Mouse (Mus musculus) limb, embryonic 13.5 days (tissue): ENCODE results near the gene Cmtm6. TPM values are rescaled to one million over a fixed set of nuclear protein-coding genes. Genes with fewer than 3 reads are reported as not detected.
"Not testable (repeated sequence)": the region's sequence is repeated elsewhere in the genome, so short reads cannot be mapped to it uniquely, and the experiment has no call there.

Experiments
- ATAC-seq: fragments of 200-750 bp; cut with Nextera tagmentation; 2 replicates; pipeline ENCODE4 v1.8.0; 2017; ENCODE audit warnings: low read depth, moderate number of reproducible peaks, moderate TSS enrichment; ENCODE audit not compliant: low FRiP score
- H3K27ac ChIP-seq: fragments of 300-500 bp; sonication (generic); 2 replicates; pipeline ENCODE4 v1.5.1; 2015; ENCODE audit warnings: inconsistent platforms, mild to moderate bottlenecking, moderate library complexity
- H3K27me3 ChIP-seq: fragments of 300-500 bp; sonication (generic); 2 replicates; pipeline ENCODE4 v1.6.1; 2015; ENCODE audit warnings: mild to moderate bottlenecking, inconsistent platforms
- H3K36me3 ChIP-seq: fragments of 300-500 bp; sonication (generic); 2 replicates; pipeline ENCODE4 v1.6.1; 2015; ENCODE audit warnings: inconsistent platforms, mild to moderate bottlenecking, moderate library complexity
- H3K4me1 ChIP-seq: fragments of 300-500 bp; sonication (generic); 2 replicates; pipeline ENCODE4 v1.6.1; 2015; ENCODE audit warnings: inconsistent platforms
- H3K4me2 ChIP-seq: fragments of 300-500 bp; sonication (generic); replicated peaks from 2 replicates; pipeline ENCODE4 v1.6.1; 2015; ENCODE audit warnings: inconsistent platforms, mild to moderate bottlenecking, moderate library complexity
- H3K4me3 ChIP-seq: fragments of 300-500 bp; sonication (generic); 2 replicates; pipeline ENCODE4 v1.5.1; 2015; ENCODE audit warnings: moderate library complexity, mild to moderate bottlenecking, inconsistent platforms
- H3K9ac ChIP-seq: fragments of 300-500 bp; sonication (generic); 2 replicates; pipeline ENCODE4 v1.6.1; 2015; ENCODE audit warnings: mild to moderate bottlenecking, inconsistent platforms
- H3K9me3 ChIP-seq: fragments of 300-500 bp; sonication (generic); 2 replicates; pipeline ENCODE4 v1.6.1; 2016; ENCODE audit warnings: inconsistent platforms
- WGBS: fragments of 180-500 bp; shearing (Covaris S2); methylation state at CpG from one replicate; pipeline ENCODE4 v1.1.7; 2015; 5-methylcytosine and 5-hydroxymethylcytosine counted together
- polyA plus RNA-seq: library from polyadenylated mRNA; unstranded; fragments of >200 nt; fragmentation: Nextera tagmentation; extraction: Ambion mirVana; gene quantifications from 2 replicates; pipeline ENCODE4 v1.2.1, GENCODE M21; 2015

Cmtm6 gene
- polyA plus RNA-seq, 1 experiment from 2014 or later, result 32.0 TPM

- ATAC-seq, result no peak
- Histone ChIP-seq H3K36me3 (peaks cover 40% of the 10 kb centered on the region), H3K4me2 (no peak overlapping the region), H3K4me1 (no peaks in the 10 kb centered on the region), H3K4me3 (no peak overlapping the region), H3K27ac (no peak overlapping the region), H3K27me3 (no peaks in the 10 kb centered on the region), H3K9ac (no peak overlapping the region), H3K9me3 (no peaks in the 10 kb centered on the region)
- 94% methylated on average over 16 of the region's 16 CpGs for WGBS
Observed at GRCm38 (mm10) chr9:114699882-114700665, 30.8 kb upstream of the Cmtm6 start.

GRCm38 (mm10) chr9:114701031-114701430, 29.9 kb upstream of the Cmtm6 start:
- Histone ChIP-seq H3K4me3 (no peak overlapping the region), H3K9me3 (no peaks in the 10 kb centered on the region), H3K27ac (no peak overlapping the region), H3K4me1 (no peaks in the 10 kb centered on the region), H3K4me2 (no peak overlapping the region), H3K9ac (no peak overlapping the region), H3K27me3 (no peaks in the 10 kb centered on the region), H3K36me3 (peaks cover 47% of the 10 kb centered on the region)
- no peak for ATAC-seq
- 89% methylated on average over 2 of the region's 2 CpGs for WGBS

- H3K9me3 ChIP-seq, result no peaks in the 10 kb centered on the region
- ATAC-seq, result no peak
Observed at GRCm38 (mm10) chr9:114701921-114702320, 29.0 kb upstream of the Cmtm6 start.

DNA sequence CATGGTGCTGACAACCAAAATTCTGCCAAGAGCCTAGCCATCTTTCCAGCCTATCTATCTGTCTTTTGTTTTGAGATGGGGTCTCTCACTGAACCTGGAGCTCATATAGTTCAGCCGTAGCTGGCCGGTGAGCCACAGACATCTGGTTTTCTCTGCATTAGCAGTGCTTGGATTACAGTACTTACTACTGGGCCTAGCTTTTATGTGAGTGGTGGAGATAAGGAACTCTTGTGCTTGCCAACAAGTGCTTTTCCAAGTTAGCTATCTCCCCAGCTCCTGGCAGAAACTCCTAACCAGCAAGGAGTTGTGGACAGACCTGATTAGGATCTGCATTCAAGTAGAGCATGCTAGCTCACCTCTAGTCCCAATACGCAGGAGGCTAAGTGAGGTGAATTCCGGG, 23.1 kb upstream of the Cmtm6 start:
- Histone ChIP-seq H3K9me3 (no peaks in the 10 kb centered on the region), H3K4me3 (no peak overlapping the region), H3K9ac (no peak overlapping the region), H3K27ac (no peak overlapping the region), H3K27me3 (no peaks in the 10 kb centered on the region), H3K36me3 (peaks cover 69% of the 10 kb centered on the region), H3K4me1 (no peaks in the 10 kb centered on the region), H3K4me2 (no peak overlapping the region)
- no peak for ATAC-seq
- WGBS, result 98% methylated on average over 4 of the region's 4 CpGs

More at GRCm38 (mm10) chr9:114701921-114702320, 29.0 kb upstream of the Cmtm6 start:
- Histone ChIP-seq H3K36me3 (peaks cover 55% of the 10 kb centered on the region), H3K4me2 (no peak overlapping the region), H3K27me3 (no peaks in the 10 kb centered on the region), H3K4me3 (no peak overlapping the region), H3K9ac (no peak overlapping the region), H3K4me1 (no peaks in the 10 kb centered on the region), H3K27ac (no peak overlapping the region)
- 88% methylated on average over 4 of the region's 4 CpGs for WGBS

GRCm38 (mm10) chr9:114710345-114710744, 20.6 kb upstream of the Cmtm6 start:
- H3K4me2 ChIP-seq, result no peak overlapping the region
- H3K9ac ChIP-seq, result no peak overlapping the region
- H3K27ac ChIP-seq, result no peak overlapping the region
- no peaks in the 10 kb centered on the region for H3K9me3 ChIP-seq
- H3K4me3 ChIP-seq, result no peak overlapping the region
- peaks cover 82% of the 10 kb centered on the region for H3K36me3 ChIP-seq
- WGBS, result 78% methylated on average over 7 of the region's 7 CpGs
- no peaks in the 10 kb centered on the region for H3K27me3 ChIP-seq
- no peak for ATAC-seq
- H3K4me1 ChIP-seq, result no peaks in the 10 kb centered on the region

DNA sequence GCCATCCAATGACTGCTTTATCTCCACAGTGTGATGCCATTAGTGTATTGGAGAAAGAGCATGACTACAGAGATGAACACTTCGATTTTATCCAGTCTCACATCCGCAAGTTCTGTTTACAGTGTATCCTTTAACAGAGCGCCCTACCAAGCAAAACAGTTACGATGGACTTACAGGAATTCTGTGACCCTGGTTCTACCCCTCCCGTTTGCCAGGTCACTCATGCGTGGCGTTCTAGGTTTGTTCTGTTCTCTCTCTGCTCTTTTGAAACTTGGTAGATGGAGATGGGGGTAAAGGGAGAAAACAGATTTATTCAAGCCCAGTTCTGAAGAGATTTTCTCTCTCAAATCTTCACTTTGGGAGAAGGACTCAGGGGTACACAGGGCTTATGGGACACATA, 17.4 kb upstream of the Cmtm6 start:
- no peak for ATAC-seq
- WGBS, result 90% methylated on average over 7 of the region's 7 CpGs
- no peak overlapping the region for H3K4me3 ChIP-seq

DNA sequence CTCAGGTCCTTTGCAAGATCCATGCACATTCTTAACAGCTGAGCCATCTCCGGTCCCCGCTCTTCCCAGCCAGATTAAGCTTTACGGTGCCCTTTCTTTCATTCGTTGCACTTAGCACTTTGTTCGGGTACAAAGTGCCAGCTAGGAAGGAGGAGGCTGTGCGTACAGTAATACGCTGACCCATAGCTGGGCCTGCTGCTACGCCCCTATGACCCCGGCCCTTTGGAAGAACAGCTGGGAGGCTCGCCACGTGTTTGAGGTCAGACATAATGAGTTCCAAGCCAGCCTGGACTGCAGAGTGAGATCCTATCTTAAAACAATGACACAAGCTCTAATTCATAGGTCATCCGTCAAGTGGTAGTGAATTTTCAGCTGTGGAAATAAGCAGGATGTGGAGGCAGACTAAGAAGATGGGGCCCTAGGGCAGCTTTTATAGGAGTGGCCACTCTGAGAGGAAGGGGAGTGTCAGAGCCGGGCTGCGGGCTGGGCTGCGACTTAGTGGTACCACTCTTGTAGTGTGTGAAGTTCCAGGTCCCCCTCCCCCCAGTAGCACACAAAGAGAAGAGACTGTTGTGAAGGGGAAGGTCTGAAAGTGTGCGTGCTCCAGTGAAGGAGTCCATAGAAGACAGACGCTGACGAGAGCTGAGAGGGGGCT, 14.1 kb upstream of the Cmtm6 start:
- H3K27me3 ChIP-seq, result no peaks in the 10 kb centered on the region
- H3K4me2 ChIP-seq, result no peak overlapping the region
- no peaks in the 10 kb centered on the region for H3K9me3 ChIP-seq
- no peaks in the 10 kb centered on the region for H3K4me1 ChIP-seq
- H3K36me3 ChIP-seq, result peaks cover 98% of the 10 kb centered on the region
- no peak overlapping the region for H3K27ac ChIP-seq
- 76% methylated on average over 18 of the region's 18 CpGs for WGBS
- H3K4me3 ChIP-seq, result no peak overlapping the region
- H3K9ac ChIP-seq, result no peak overlapping the region
- ATAC-seq, result no peak

More for the DNA sequence above, 17.4 kb upstream of the Cmtm6 start:
- Histone ChIP-seq H3K36me3 (peaks cover 83% of the 10 kb centered on the region), H3K4me2 (no peak overlapping the region), H3K27me3 (no peaks in the 10 kb centered on the region), H3K9ac (no peak overlapping the region), H3K27ac (no peak overlapping the region), H3K9me3 (no peaks in the 10 kb centered on the region), H3K4me1 (no peaks in the 10 kb centered on the region)

DNA sequence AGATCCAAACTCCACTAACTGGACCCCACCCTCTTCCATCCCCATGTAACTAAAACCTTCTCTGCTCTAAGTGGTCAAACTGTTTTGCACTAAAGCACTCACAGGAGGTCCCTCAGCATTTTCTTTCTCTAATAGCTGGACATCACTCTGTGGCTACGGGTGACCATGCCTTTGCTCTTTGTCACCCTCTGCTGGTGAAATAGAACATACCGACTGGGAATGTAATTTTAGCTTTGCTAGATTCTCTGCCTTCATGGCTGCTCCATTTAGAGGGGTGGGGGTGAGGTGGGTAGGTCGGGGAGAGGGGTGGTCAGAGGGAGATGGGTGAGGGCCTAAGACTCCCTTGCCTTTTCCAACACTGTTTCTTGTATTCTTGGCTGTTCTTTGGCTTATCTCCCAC, 3.6 kb upstream of the Cmtm6 start:
- H3K4me2 ChIP-seq, result no peak overlapping the region
- H3K27ac ChIP-seq, result no peak overlapping the region
- no peak for ATAC-seq
- no peaks in the 10 kb centered on the region for H3K9me3 ChIP-seq
- peaks cover 31% of the 10 kb centered on the region for H3K36me3 ChIP-seq
- WGBS, result 10% methylated on average over 3 of the region's 3 CpGs
- H3K9ac ChIP-seq, result no peak overlapping the region
- H3K27me3 ChIP-seq, result no peaks in the 10 kb centered on the region
- H3K4me1 ChIP-seq, result peaks cover 7% of the 10 kb centered on the region
- H3K4me3 ChIP-seq, result no peak overlapping the region

- H3K9me3 ChIP-seq, H3K4me2 ChIP-seq, H3K27me3 ChIP-seq, H3K27ac ChIP-seq, ATAC-seq, H3K9ac ChIP-seq, H3K4me3 ChIP-seq: not testable (repeated sequence)
- peaks cover 16% of the 10 kb centered on the region for H3K4me1 ChIP-seq
- 42% methylated on average over 2 of the region's 2 CpGs for WGBS
- H3K36me3 ChIP-seq, result peaks cover 20% of the 10 kb centered on the region
Observed at GRCm38 (mm10) chr9:114728432-114728831, 2.5 kb upstream of the Cmtm6 start.

DNA sequence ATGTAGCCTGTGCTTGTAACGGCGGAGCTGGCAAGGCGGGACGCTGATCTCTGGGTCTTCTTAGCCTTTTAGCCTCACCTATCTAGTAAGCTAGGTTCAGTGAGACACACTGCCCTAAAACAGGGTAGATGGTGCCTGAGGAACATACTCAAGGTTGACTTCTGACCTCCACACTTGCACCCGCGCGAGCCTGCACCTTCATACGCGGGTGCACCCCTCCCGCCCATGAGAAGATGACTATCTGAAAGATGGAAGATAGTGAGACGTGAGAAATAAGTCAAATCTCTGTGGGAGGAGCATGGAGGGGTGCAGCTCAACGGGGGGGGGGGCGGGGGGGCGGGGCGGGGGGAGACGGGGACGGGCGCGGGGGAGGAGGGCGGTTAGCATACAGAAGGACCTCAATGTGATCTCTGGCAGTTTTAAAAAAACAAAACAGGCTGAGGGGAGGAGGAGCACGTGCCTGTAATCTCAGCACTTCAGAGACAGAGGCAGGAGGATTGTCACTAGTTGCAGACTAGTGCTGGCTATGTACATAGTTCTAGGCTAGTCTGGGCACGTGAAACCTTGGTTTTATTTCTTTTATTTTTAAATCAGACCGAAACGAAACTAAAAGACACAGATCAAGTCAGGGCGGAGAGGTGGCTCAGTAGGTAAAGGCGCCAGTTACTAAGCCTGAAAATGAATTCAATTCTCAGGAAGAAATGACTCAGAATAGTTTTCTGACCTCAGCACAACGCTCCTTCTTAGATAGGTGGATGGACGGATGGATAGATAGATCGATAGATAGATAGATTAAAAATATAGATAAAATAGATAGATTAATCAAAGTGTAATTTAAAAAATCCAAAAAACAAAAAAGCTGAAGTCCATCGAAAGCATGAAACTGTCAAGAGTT, 758 bp upstream of the Cmtm6 start:
- H3K4me1 ChIP-seq, result peaks cover 17% of the 10 kb centered on the region
- H3K36me3 ChIP-seq, result peaks cover 4% of the 10 kb centered on the region
- no peak for ATAC-seq
- 37% methylated on average over 27 of the region's 30 CpGs for WGBS
- no peaks in the 10 kb centered on the region for H3K27me3 ChIP-seq
- H3K4me3 ChIP-seq, result peak overlapping the region; percentile 83
- no peak overlapping the region for H3K27ac ChIP-seq
- no peaks in the 10 kb centered on the region for H3K9me3 ChIP-seq
- H3K4me2 ChIP-seq, result peak overlapping the region; percentile 64
- H3K9ac ChIP-seq, result no peak overlapping the region

DNA sequence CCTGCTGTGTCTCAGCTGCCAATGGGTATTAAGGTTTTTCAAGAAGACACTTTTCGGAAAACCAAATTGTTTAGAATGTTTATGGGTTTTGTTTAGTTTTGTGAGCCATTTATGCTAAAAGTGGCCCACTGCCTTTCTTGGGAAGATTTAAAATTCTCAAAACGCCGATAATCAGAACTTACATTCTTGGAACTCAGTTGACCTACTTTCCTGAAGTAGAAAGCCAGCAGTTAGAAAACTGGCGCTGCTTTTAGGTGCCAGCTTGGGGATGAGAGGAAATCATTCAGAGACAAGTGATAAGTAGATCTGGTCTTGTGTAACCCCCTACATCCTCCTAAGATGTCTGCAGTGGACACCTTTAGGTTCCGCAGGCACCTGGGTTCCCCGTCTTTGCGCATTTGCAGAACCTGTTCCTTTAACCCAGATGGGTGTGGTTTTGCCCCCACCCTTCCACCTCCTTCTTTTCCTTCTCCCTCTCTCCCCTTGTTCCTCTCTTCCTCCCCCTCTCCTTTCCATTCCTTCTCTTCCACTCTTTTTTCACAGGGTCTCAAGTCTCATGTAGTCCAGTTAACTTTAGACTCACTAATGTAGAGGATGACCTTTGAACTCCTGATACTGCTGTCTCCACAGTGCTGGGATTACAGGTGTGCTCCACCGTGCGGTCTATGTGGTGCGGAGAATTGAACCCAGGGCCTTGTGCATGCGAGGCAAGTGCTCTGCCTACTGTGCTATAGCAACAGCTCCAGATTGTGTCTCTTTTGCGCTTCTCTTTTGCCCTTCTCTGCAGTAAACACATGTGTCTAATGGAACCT, 1.2 kb downstream of the Cmtm6 start:
- Histone ChIP-seq H3K36me3 (no peaks in the 10 kb centered on the region), H3K4me1 (peaks cover 22% of the 10 kb centered on the region), H3K27ac (no peak overlapping the region), H3K27me3 (no peaks in the 10 kb centered on the region), H3K4me2 (peak overlapping the region; percentile 64), H3K9ac (peak overlapping the region; percentile 87), H3K9me3 (no peaks in the 10 kb centered on the region), H3K4me3 (peak overlapping the region; percentile 83)
- WGBS, result 67% methylated on average over 12 of the region's 12 CpGs
- ATAC-seq, result no peak
